Mouse (Mus musculus) kidney, adult 10 weeks (tissue): Measurements from ENCODE around the gene Gm14597. TPM values are rescaled to one million over a fixed set of nuclear protein-coding genes. Genes with fewer than 3 reads are reported as not detected.

Experiments
- polyA plus RNA-seq: library from polyadenylated mRNA; stranded (reverse); fragments of 350-450 nt; fragmentation: Illumina TruSeq; extraction: RNeasy Lipid Tissue Mini Kit (QIAGEN cat#74804); gene quantifications from one replicate; pipeline ENCODE4 v1.2.3, GENCODE M21; 2014; ENCODE audit warnings: low read depth, low replicate concordance

Gene Gm14597
- not detected for polyA plus RNA-seq

DNA sequence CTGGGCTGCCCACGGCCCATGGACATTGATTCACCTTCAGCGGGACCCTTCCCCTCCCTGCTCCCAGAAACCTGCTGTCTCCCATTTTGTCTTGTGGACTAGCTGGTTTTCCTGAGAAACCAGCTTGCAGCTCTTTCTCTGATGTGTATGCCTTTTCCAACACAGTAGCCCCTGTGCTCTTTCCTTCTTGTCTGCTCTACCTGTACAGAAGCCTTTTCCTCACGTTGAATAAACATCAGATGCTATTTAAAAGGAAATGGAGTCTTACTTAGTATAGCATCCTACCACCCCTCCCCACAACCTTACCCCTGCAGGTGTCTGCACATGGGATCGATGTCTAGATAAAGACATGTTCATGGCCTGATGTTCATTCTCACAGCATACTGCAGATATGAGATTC is at the start of gene Gm14597:
Gene Gm14597, minus strand, starts transcription at position 101 of the 400 bp plus-strand sequence.

DNA sequence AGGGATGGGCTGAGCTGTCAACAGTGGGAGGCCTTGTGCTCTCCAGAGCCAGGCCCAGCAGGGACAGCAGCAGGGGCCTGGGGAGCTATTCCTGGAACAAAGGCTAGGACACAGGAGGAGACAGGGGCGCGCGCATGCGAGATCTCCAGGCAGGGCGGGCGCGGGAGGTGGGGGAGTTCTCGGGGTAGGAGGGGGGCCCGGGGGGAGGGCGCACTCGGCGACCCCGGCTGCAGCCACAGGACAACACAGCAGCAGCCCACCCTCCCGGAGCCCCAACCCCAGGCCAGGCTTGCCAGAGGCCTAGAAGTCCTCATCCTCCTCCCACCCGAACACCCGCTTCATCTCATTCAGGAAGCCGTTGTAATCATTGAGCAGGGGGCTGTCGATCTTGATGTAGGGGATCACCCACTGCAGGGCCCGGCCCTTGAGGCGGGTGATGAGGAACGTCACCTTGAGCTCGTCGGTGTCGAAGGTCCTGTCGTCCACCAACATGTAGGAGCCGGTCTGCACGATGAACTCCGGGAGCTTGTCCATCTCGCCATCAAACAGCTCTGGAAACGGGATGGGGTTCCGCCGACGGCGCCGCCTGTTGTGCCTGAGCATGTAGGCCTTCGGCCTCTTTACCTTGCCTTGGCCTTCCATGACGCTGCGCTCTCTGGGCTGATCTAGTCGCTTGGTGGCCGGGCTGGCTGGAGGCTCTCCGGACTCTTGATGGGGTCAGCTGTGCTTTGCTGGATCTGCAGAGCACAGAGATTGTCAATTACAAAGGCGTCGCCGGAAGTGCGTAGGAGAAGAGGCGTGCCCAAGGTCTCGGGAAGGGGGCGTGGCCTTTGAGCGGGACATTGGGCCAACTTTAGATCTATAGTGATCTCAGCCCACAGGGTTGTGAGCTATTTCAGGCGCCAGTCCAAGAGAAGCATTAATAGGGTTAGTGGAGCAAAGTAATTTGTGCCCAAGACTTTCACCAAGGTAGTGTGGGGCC is 34.5 kb upstream of the Gm14597 start, which contains the start of gene Rtl8a:
Gene Rtl8a, minus strand, starts transcription at position 703 of the 982 bp plus-strand sequence.

DNA sequence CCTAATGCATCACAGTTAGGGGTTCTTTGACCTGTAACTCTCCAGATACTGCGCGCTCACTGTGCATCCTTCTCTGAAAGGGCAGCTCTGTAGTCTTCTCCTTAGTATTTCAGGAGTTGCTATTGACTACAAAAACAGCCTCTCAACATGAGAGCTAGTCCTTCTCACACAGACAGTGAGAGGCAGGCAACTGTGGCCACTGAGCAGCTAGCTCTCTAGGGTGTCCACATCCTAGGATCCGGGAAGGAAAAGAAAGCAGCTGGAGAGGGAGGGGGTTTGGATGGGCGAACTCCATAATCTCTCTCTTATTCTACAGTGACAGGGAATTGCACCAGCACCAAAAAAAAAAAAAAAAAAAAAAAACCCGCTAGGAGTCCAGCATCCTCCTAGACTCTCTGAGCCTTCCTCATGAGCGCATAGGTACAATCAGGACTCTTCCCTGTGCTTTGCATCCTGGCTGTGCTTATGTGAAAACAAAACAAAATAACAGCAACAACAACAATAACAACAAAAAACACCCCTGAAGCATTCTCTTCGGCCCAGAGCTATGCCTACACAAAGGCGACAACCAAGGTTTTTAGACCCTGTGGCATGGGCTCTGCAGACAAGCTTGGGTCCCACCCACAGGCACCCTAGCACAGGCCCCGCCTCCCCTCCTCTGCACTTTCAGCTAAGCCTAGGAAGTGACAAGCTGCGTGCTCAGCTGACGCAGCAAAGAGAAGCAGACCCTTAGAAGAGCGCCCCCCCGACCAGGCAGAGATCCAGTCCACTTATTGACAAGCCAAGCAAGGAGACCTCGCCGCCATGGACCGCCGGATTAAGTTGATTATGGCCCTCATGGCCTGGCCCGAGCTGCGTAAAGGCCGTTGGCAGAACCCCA is 1.3 kb downstream of the Gm14597 start, which contains the start of gene Rtl8c:
Gene Rtl8c, plus strand, starts transcription at position 791 of the 880 bp plus-strand sequence.

Other genes starting within 250 kb of the Gm14597 start
- 89.4 TPM for gene Mospd1, start 238.5 kb downstream of the Gm14597 start, polyA plus RNA-seq
- not detected for gene Etd, start 174.1 kb downstream of the Gm14597 start, polyA plus RNA-seq
- gene Rtl8c, start 947 bp downstream of the Gm14597 start, polyA plus RNA-seq, result not detected
- gene Rtl8a, start 34.7 kb upstream of the Gm14597 start, polyA plus RNA-seq, result 6.9 TPM
- gene Rtl8b, start 61.4 kb upstream of the Gm14597 start, polyA plus RNA-seq, result 4.0 TPM
- 0.73 TPM for gene 4930502E18Rik, start 115.8 kb upstream of the Gm14597 start, polyA plus RNA-seq
- not detected for gene 1700013H16Rik, start 148.9 kb upstream of the Gm14597 start, polyA plus RNA-seq
- not detected for gene Zfp36l3, start 167.4 kb upstream of the Gm14597 start, polyA plus RNA-seq
- gene Xlr, start 188.7 kb upstream of the Gm14597 start, polyA plus RNA-seq, result 4.2 TPM